Comparison of ENCODE assay signal across 16 mouse cellular contexts in the genomic region with DNA sequence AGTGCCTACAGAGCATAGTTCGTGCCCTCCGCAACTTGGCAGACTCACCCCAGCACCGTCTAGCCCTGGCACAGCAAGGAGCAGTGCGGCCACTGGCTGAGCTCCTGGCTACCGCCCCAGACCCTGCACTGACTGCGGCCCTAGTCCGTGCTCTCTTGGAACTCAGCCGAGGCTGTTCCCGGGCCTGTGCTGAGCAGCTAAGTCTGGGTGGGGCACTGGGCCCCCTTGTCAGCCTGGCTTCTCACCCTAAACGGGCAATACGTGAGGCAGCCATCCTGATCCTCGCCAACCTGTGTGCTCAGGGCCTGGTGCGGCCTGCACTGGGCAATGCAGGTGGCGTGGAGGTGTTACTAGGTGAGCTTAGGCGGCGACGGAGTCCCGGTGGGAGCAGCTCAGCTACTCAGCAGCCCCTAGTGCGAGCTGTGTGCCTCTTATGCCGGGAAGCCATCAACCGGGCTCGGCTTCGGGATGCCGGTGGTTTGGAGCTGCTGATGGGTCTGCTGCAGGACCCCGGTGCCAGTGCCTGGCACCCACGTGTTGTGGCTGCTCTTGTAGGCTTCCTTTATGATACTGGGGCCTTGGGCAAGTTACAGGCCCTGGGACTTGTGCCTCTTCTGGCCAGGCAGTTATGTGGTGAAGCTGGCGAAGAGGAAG. TPM values are rescaled to one million over a fixed set of nuclear protein-coding genes. Genes with fewer than 3 reads are reported as not detected.
DNase-seq lines count a peak whose midpoint lies in the region; ATAC-seq lines count a peak whose summit lies in the region.
"Had no signal": no experiment of that assay in that cellular context is flagged by ENCODE, and none has a peak within 500 bp of the region (broad histone marks: within the 10 kb centered on the region; RNA-seq: fewer than 3 reads in every experiment).

No protein-coding gene starts in this region.

- no peaks in the 10 kb centered on the region for H3K9me3 ChIP-seq in hindbrain, embryonic 13.5 days
- H3K9me3 ChIP-seq in hindbrain, embryonic 14.5 days (ENCODE audit: control insufficient read depth, low read length), result no peaks in the 10 kb centered on the region
- H3K9me3 ChIP-seq in midbrain, embryonic 13.5 days, result no peaks in the 10 kb centered on the region
- H3K9me3 ChIP-seq in midbrain, embryonic 15.5 days, result no peaks in the 10 kb centered on the region
- H3K9me3 ChIP-seq in stomach, embryonic 16.5 days (replicated peaks; ENCODE audit: control insufficient read depth, low read length), result no peaks in the 10 kb centered on the region
- H3K9me3 ChIP-seq: forebrain, embryonic 15.5 days; hindbrain, embryonic 10.5 days had no signal

- no peak overlapping the region for H3K27ac ChIP-seq in hindbrain, embryonic 13.5 days
- no peak overlapping the region for H3K27ac ChIP-seq in hindbrain, embryonic 14.5 days
- H3K27ac ChIP-seq in midbrain, embryonic 13.5 days, result no peak overlapping the region
- no peak overlapping the region for H3K27ac ChIP-seq in midbrain, embryonic 15.5 days
- no peak overlapping the region for H3K27ac ChIP-seq in stomach, embryonic 16.5 days (ENCODE audit: low read length)
- H3K27ac ChIP-seq: forebrain, embryonic 15.5 days; hindbrain, embryonic 10.5 days had no signal

- H3K36me3 ChIP-seq in hindbrain, embryonic 13.5 days, result peaks cover 48% of the 10 kb centered on the region
- H3K36me3 ChIP-seq in hindbrain, embryonic 14.5 days (replicated peaks; ENCODE audit: control insufficient read depth, insufficient read depth), result peaks cover 54% of the 10 kb centered on the region
- peaks cover 50% of the 10 kb centered on the region for H3K36me3 ChIP-seq in midbrain, embryonic 13.5 days
- peaks cover 4% of the 10 kb centered on the region; the same call in 1 of the 2 replicates for H3K36me3 ChIP-seq in midbrain, embryonic 15.5 days (replicated peaks)
- peaks cover 21% of the 10 kb centered on the region for H3K36me3 ChIP-seq in stomach, embryonic 16.5 days (ENCODE audit: control insufficient read depth, insufficient read depth, low read length)

- no peak overlapping the region for H3K4me2 ChIP-seq in hindbrain, embryonic 13.5 days
- no peak overlapping the region for H3K4me2 ChIP-seq in hindbrain, embryonic 14.5 days (replicated peaks)
- no peak overlapping the region for H3K4me2 ChIP-seq in midbrain, embryonic 13.5 days (replicated peaks)
- H3K4me2 ChIP-seq in midbrain, embryonic 15.5 days, result no peak overlapping the region
- H3K4me2 ChIP-seq in stomach, embryonic 16.5 days (ENCODE audit: low read depth, low read length), result no peak overlapping the region
- H3K4me2 ChIP-seq: forebrain, embryonic 15.5 days had no signal

- peak; percentile 34 to 56 for DNase-seq in adrenal gland, adult (ENCODE audit: inconsistent age in 2 of 2, low spot score in 1 of 2)
- no peak for DNase-seq in adrenal gland, adult 18-20 months (ENCODE audit: low spot score in 2 of 2)
- no peak for DNase-seq in hindbrain, embryonic 14.5 days (ENCODE audit: low spot score)
- no peak for DNase-seq in c-Kit-positive CD71-positive TER-119-positive erythroid progenitor cells, embryonic 14.5 days (ENCODE audit: low spot score)
- DNase-seq: lung, adult 18-20 months; spleen, adult 18-20 months; thymus, adult 2 months had no signal

- H3K9ac ChIP-seq in hindbrain, embryonic 13.5 days, result peak overlapping the region; percentile 36
- no peak overlapping the region for H3K9ac ChIP-seq in hindbrain, embryonic 14.5 days
- H3K9ac ChIP-seq in midbrain, embryonic 13.5 days (replicated peaks), result peak overlapping the region; percentile 3; the same call in 1 of the 2 replicates
- H3K9ac ChIP-seq in midbrain, embryonic 15.5 days, result no peak overlapping the region
- peak overlapping the region; percentile 43; the same call in 1 of the 2 replicates for H3K9ac ChIP-seq in stomach, embryonic 16.5 days (ENCODE audit: low read length)

- H3K4me3 ChIP-seq in hindbrain, embryonic 13.5 days, result no peak overlapping the region
- no peak overlapping the region for H3K4me3 ChIP-seq in hindbrain, embryonic 14.5 days (replicated peaks; ENCODE audit: low read length)
- no peak overlapping the region for H3K4me3 ChIP-seq in midbrain, embryonic 13.5 days (replicated peaks)
- no peak overlapping the region for H3K4me3 ChIP-seq in midbrain, embryonic 15.5 days
- no peak overlapping the region for H3K4me3 ChIP-seq in stomach, embryonic 16.5 days (replicated peaks; ENCODE audit: low read length)
- H3K4me3 ChIP-seq: forebrain, embryonic 15.5 days; hindbrain, embryonic 10.5 days had no signal

- peaks cover 29% of the 10 kb centered on the region for H3K4me1 ChIP-seq in hindbrain, embryonic 13.5 days (replicated peaks)
- H3K4me1 ChIP-seq in hindbrain, embryonic 14.5 days (replicated peaks; ENCODE audit: control insufficient read depth, insufficient read depth, low read length), result peaks cover 16% of the 10 kb centered on the region; the same call in 1 of the 2 replicates
- peaks cover 19% of the 10 kb centered on the region for H3K4me1 ChIP-seq in midbrain, embryonic 13.5 days (replicated peaks)
- peaks cover 23% of the 10 kb centered on the region for H3K4me1 ChIP-seq in midbrain, embryonic 15.5 days
- H3K4me1 ChIP-seq in stomach, embryonic 16.5 days (ENCODE audit: control insufficient read depth, insufficient read depth, low read length), result peaks cover 5% of the 10 kb centered on the region

- ATAC-seq in hindbrain, embryonic 13.5 days (ENCODE audit: low FRiP score), result no peak
- ATAC-seq in hindbrain, embryonic 14.5 days (ENCODE audit: low FRiP score), result no peak
- no peak for ATAC-seq in midbrain, embryonic 13.5 days
- no peak for ATAC-seq in midbrain, embryonic 15.5 days (replicated peaks)
- ATAC-seq in stomach, embryonic 16.5 days (ENCODE audit: insufficient read depth, low FRiP score), result no peak
- ATAC-seq: forebrain, embryonic 15.5 days had no signal

- WGBS in hindbrain, embryonic 13.5 days, result 95% methylated on average over 27 of the region's 27 CpGs
- WGBS in hindbrain, embryonic 14.5 days, result 96% methylated on average over 27 of the region's 27 CpGs
- 95% methylated on average over 27 of the region's 27 CpGs for WGBS in midbrain, embryonic 13.5 days
- WGBS in midbrain, embryonic 15.5 days, result 92% methylated on average over 27 of the region's 27 CpGs
- 94% methylated on average over 27 of the region's 27 CpGs for WGBS in stomach, embryonic 16.5 days

- H3K27me3 ChIP-seq in hindbrain, embryonic 13.5 days, result no peaks in the 10 kb centered on the region
- H3K27me3 ChIP-seq in hindbrain, embryonic 14.5 days (ENCODE audit: control insufficient read depth, insufficient read depth, low read length), result no peaks in the 10 kb centered on the region
- peaks cover 8% of the 10 kb centered on the region; the same call in 1 of the 2 replicates for H3K27me3 ChIP-seq in midbrain, embryonic 13.5 days
- H3K27me3 ChIP-seq in midbrain, embryonic 15.5 days (replicated peaks), result no peaks in the 10 kb centered on the region
- no peaks in the 10 kb centered on the region for H3K27me3 ChIP-seq in stomach, embryonic 16.5 days (ENCODE audit: control insufficient read depth, insufficient read depth, low read length)
- H3K27me3 ChIP-seq: forebrain, embryonic 15.5 days had no signal

RNA-seq across cellular contexts. Expression of gene 9130023H24Rik, which starts 2.4 kb away (rescaled TPM):
- 1 to 10 TPM; 5.2 to 6.0 TPM for total RNA-seq in adrenal gland, adult 18-20 months (2021)
- polyA plus RNA-seq in hindbrain, embryonic 13.5 days (2015; fragmentation: Nextera tagmentation; extraction: Ambion mirVana), result 10.6 and 11.4 TPM in 2 replicates
- 7.4 and 8.7 TPM in 2 replicates for polyA plus RNA-seq in hindbrain, embryonic 14.5 days (2014; fragmentation: Nextera tagmentation; extraction: Ambion mirVana)
- 11.0 and 11.5 TPM in 2 replicates for polyA plus RNA-seq in midbrain, embryonic 13.5 days (2015; fragmentation: Nextera tagmentation; extraction: Ambion mirVana)
- polyA plus RNA-seq in midbrain, embryonic 15.5 days (2015; fragmentation: Nextera tagmentation; extraction: Ambion mirVana), result 8.1 and 8.5 TPM in 2 replicates
- polyA plus RNA-seq in stomach, embryonic 16.5 days (2015; fragmentation: Nextera tagmentation; extraction: Ambion mirVana), result 6.9 and 7.4 TPM in 2 replicates

RNA-seq across cellular contexts. Expression of gene Armc5, which starts 3.1 kb away (rescaled TPM):
- 10 to 100 TPM; 17.7 to 23.2 TPM for total RNA-seq in adrenal gland, adult 18-20 months (2021)
- 15.0 and 15.2 TPM in 2 replicates for polyA plus RNA-seq in hindbrain, embryonic 13.5 days (2015; fragmentation: Nextera tagmentation; extraction: Ambion mirVana)
- 9.1 and 10.7 TPM in 2 replicates for polyA plus RNA-seq in hindbrain, embryonic 14.5 days (2014; fragmentation: Nextera tagmentation; extraction: Ambion mirVana)
- polyA plus RNA-seq in midbrain, embryonic 13.5 days (2015; fragmentation: Nextera tagmentation; extraction: Ambion mirVana), result 12.5 and 13.9 TPM in 2 replicates
- 14.2 and 16.2 TPM in 2 replicates for polyA plus RNA-seq in midbrain, embryonic 15.5 days (2015; fragmentation: Nextera tagmentation; extraction: Ambion mirVana)
- 14.0 and 14.5 TPM in 2 replicates for polyA plus RNA-seq in stomach, embryonic 16.5 days (2015; fragmentation: Nextera tagmentation; extraction: Ambion mirVana)

RNA-seq across cellular contexts. Expression of gene Tgfb1i1, which starts 6.4 kb away (rescaled TPM):
- 10 to 100 TPM; 19.0 to 30.6 TPM for total RNA-seq in adrenal gland, adult 18-20 months (2021)
- polyA plus RNA-seq in hindbrain, embryonic 13.5 days (2015; fragmentation: Nextera tagmentation; extraction: Ambion mirVana), result 27.9 and 31.0 TPM in 2 replicates
- polyA plus RNA-seq in hindbrain, embryonic 14.5 days (2014; fragmentation: Nextera tagmentation; extraction: Ambion mirVana), result 23.5 and 27.8 TPM in 2 replicates
- 21.7 and 23.0 TPM in 2 replicates for polyA plus RNA-seq in midbrain, embryonic 13.5 days (2015; fragmentation: Nextera tagmentation; extraction: Ambion mirVana)
- polyA plus RNA-seq in midbrain, embryonic 15.5 days (2015; fragmentation: Nextera tagmentation; extraction: Ambion mirVana), result 23.3 and 24.2 TPM in 2 replicates
- polyA plus RNA-seq in stomach, embryonic 16.5 days (2015; fragmentation: Nextera tagmentation; extraction: Ambion mirVana), result 234 and 250 TPM in 2 replicates

RNA-seq across cellular contexts. Expression of gene Slc5a2, which starts 25.2 kb away (rescaled TPM):
- 1 to 10 TPM in 1 of 2 experiments, not detected in 1; 1.3 TPM for total RNA-seq in adrenal gland, adult 18-20 months (2021)
- polyA plus RNA-seq in hindbrain, embryonic 13.5 days (2015; fragmentation: Nextera tagmentation; extraction: Ambion mirVana), result not detected in 2 replicates
- 0.23 TPM in 1 of 2 replicates, not detected in the other for polyA plus RNA-seq in hindbrain, embryonic 14.5 days (2014; fragmentation: Nextera tagmentation; extraction: Ambion mirVana)
- polyA plus RNA-seq in midbrain, embryonic 13.5 days (2015; fragmentation: Nextera tagmentation; extraction: Ambion mirVana), result not detected in 2 replicates
- polyA plus RNA-seq in midbrain, embryonic 15.5 days (2015; fragmentation: Nextera tagmentation; extraction: Ambion mirVana), result 0.12 TPM in 1 of 2 replicates, not detected in the other
- polyA plus RNA-seq in stomach, embryonic 16.5 days (2015; fragmentation: Nextera tagmentation; extraction: Ambion mirVana), result 0.67 and 0.72 TPM in 2 replicates
- total RNA-seq: layer of hippocampus, postnatal 25 days; megakaryocyte progenitor cell, adult 5-6 weeks had no signal
- polyA plus RNA-seq: forebrain, embryonic 15.5 days had no signal

RNA-seq across cellular contexts. Expression of gene Cox6a2, which starts 34.1 kb away (rescaled TPM):
- 1 to 10 TPM; 3.3 to 6.3 TPM for total RNA-seq in adrenal gland, adult 18-20 months (2021)
- 0.70 and 1.1 TPM in 2 replicates for polyA plus RNA-seq in hindbrain, embryonic 13.5 days (2015; fragmentation: Nextera tagmentation; extraction: Ambion mirVana)
- polyA plus RNA-seq in hindbrain, embryonic 14.5 days (2014; fragmentation: Nextera tagmentation; extraction: Ambion mirVana), result not detected in 2 replicates
- not detected in 2 replicates for polyA plus RNA-seq in midbrain, embryonic 13.5 days (2015; fragmentation: Nextera tagmentation; extraction: Ambion mirVana)
- polyA plus RNA-seq in midbrain, embryonic 15.5 days (2015; fragmentation: Nextera tagmentation; extraction: Ambion mirVana), result 0.63 TPM in 1 of 2 replicates, not detected in the other
- 1.2 and 35.0 TPM in 2 replicates for polyA plus RNA-seq in stomach, embryonic 16.5 days (2015; fragmentation: Nextera tagmentation; extraction: Ambion mirVana)
- polyA plus RNA-seq: forebrain, embryonic 15.5 days; hindbrain, embryonic 10.5 days; kidney, embryonic 14.5 days had no signal

Comparison
In these comparisons a context has a peak if more than half of its experiments do, and no peak if none do; other contexts are left out.
1. DNase-seq: peak in adrenal gland, adult (2 of 2); none in adrenal gland, adult 18-20 months (0 of 2), hindbrain, embryonic 14.5 days (single experiment) and c-Kit-positive CD71-positive TER-119-positive erythroid progenitor cells, embryonic 14.5 days (single experiment).
2. H3K9ac ChIP-seq: peak in hindbrain, embryonic 13.5 days (single experiment), midbrain, embryonic 13.5 days (single experiment) and stomach, embryonic 16.5 days (single experiment); none in hindbrain, embryonic 14.5 days (single experiment) and midbrain, embryonic 15.5 days (single experiment).